Comparison of ENCODE assay signal across 34 mouse cellular contexts in genomic region chr9:108439176-108439575, GRCm38 (mm10). TPM values are rescaled to one million over a fixed set of nuclear protein-coding genes. Genes with fewer than 3 reads are reported as not detected.
DNase-seq lines count a peak whose midpoint lies in the region; ATAC-seq and TF ChIP-seq lines count a peak whose summit lies in the region.
"Had no signal": no experiment of that assay in that cellular context is flagged by ENCODE, and none has a peak within 500 bp of the region (broad histone marks: within the 10 kb centered on the region; RNA-seq: fewer than 3 reads in every experiment).

No protein-coding gene starts in this region.

- H3K27ac ChIP-seq in forebrain, embryonic 16.5 days (ENCODE audit: low read length): no peak overlapping the region
- H3K27ac ChIP-seq in forebrain, embryonic 11.5 days (ENCODE audit: low read depth, low read length): no peak overlapping the region
- no peak overlapping the region for H3K27ac ChIP-seq in testis, adult 2 months (ENCODE audit: control insufficient read depth, insufficient read depth, low read depth, low read length)
- H3K27ac ChIP-seq: gastrocnemius, adult 2 months; hindbrain, embryonic 13.5 days; kidney, postnatal 0 days; limb, embryonic 12.5 days had no signal

- no peaks in the 10 kb centered on the region for H3K27me3 ChIP-seq in forebrain, embryonic 16.5 days (replicated peaks; ENCODE audit: control insufficient read depth, insufficient read depth, low read length)
- H3K27me3 ChIP-seq in forebrain, embryonic 11.5 days (ENCODE audit: control insufficient read depth, insufficient read depth, low read length): no peaks in the 10 kb centered on the region
- H3K27me3 ChIP-seq in testis, adult 2 months (ENCODE audit: control insufficient read depth, insufficient read depth, low read length): no peaks in the 10 kb centered on the region
- H3K27me3 ChIP-seq: hindbrain, embryonic 13.5 days; limb, embryonic 12.5 days had no signal

- H3K4me1 ChIP-seq in forebrain, embryonic 16.5 days (replicated peaks; ENCODE audit: control insufficient read depth, insufficient read depth, low read length): peaks cover 26% of the 10 kb centered on the region
- H3K4me1 ChIP-seq in forebrain, embryonic 11.5 days (replicated peaks; ENCODE audit: control insufficient read depth, insufficient read depth, low read length): no peaks in the 10 kb centered on the region
- H3K4me1 ChIP-seq in testis, adult 2 months (ENCODE audit: control insufficient read depth, insufficient read depth, low read length): no peaks in the 10 kb centered on the region
- H3K4me1 ChIP-seq: limb, embryonic 12.5 days had no signal

- ATAC-seq in forebrain, embryonic 16.5 days: peak; percentile 41
- ATAC-seq in forebrain, embryonic 11.5 days (replicated peaks; ENCODE audit: low FRiP score): no peak
- ATAC-seq: inflammation-experienced regulatory T-cells, adult 6 months had no signal

- no peak overlapping the region for H3K4me3 ChIP-seq in forebrain, embryonic 16.5 days (replicated peaks; ENCODE audit: low read length)
- no peak overlapping the region for H3K4me3 ChIP-seq in forebrain, embryonic 11.5 days (ENCODE audit: low read depth, low read length)
- no peak overlapping the region for H3K4me3 ChIP-seq in testis, adult 2 months (ENCODE audit: control insufficient read depth, low read depth, low read length)
- H3K4me3 ChIP-seq: erythroblast, embryonic 14.5 days; gastrocnemius, adult 2 months; hindbrain, embryonic 13.5 days; limb, embryonic 12.5 days had no signal

- DNase-seq in forebrain, embryonic 11.5 days (ENCODE audit: low spot score): no peak
- DNase-seq in layer of hippocampus, adult 9-11 months: peak; percentile 55
- DNase-seq in layer of hippocampus, postnatal 10 days (ENCODE audit: low spot score in 2 of 2): no peak
- DNase-seq in testis, postnatal 10 days (ENCODE audit: low spot score): no peak
- DNase-seq in kidney, postnatal 36 days: no peak
- DNase-seq: adrenal gland, adult 2 months; cerebellum, adult 2 months; gastrocnemius, adult 2 months; kidney, adult 2 months; liver, postnatal 0 days; lung, postnatal 10 days; right cerebral cortex, postnatal 14 days; thymus, adult 18-20 months; thymus, postnatal 36 days had no signal

- TF ChIP-seq CTCF in testis, adult 2 months (IDR thresholded peaks at IDR 0.05; ENCODE audit: control insufficient read depth, insufficient read depth, insufficient replicate concordance, low read depth, low read length): 0 out of 2 replicates have a peak, but pooled peaks have one; percentile 3

- no peaks in the 10 kb centered on the region for H3K9me3 ChIP-seq in forebrain, embryonic 16.5 days (ENCODE audit: control insufficient read depth, low read length)
- H3K9me3 ChIP-seq in forebrain, embryonic 11.5 days (ENCODE audit: control insufficient read depth, low read length): no peaks in the 10 kb centered on the region
- H3K9me3 ChIP-seq: hindbrain, embryonic 13.5 days; limb, embryonic 12.5 days had no signal

- WGBS in forebrain, embryonic 16.5 days: 72% methylated on average over 6 of the region's 6 CpGs
- WGBS in forebrain, embryonic 11.5 days: 87% methylated on average over 6 of the region's 6 CpGs

- H3K9ac ChIP-seq in forebrain, embryonic 16.5 days (replicated peaks; ENCODE audit: low read depth, low read length): no peak overlapping the region
- no peak overlapping the region for H3K9ac ChIP-seq in forebrain, embryonic 11.5 days (ENCODE audit: low read length)
- H3K9ac ChIP-seq: hindbrain, embryonic 13.5 days; limb, embryonic 12.5 days; liver, postnatal 0 days had no signal

- no peaks in the 10 kb centered on the region for H3K36me3 ChIP-seq in forebrain, embryonic 16.5 days (ENCODE audit: control insufficient read depth, insufficient read depth)
- no peaks in the 10 kb centered on the region for H3K36me3 ChIP-seq in forebrain, embryonic 11.5 days (ENCODE audit: control insufficient read depth, insufficient read depth, low read length)
- H3K36me3 ChIP-seq in testis, adult 2 months (ENCODE audit: control insufficient read depth, insufficient read depth, low read length): no peaks in the 10 kb centered on the region
- H3K36me3 ChIP-seq: hindbrain, embryonic 13.5 days; limb, embryonic 12.5 days had no signal

- no peak for TF ChIP-seq POLR2A in testis, adult 2 months (IDR thresholded peaks at IDR 0.05; ENCODE audit: control insufficient read depth, low read depth, low read length)

- no peak overlapping the region for H3K4me2 ChIP-seq in forebrain, embryonic 16.5 days (ENCODE audit: low read length)
- H3K4me2 ChIP-seq in forebrain, embryonic 11.5 days (ENCODE audit: low read depth, low read length, severe bottlenecking): no peak overlapping the region
- H3K4me2 ChIP-seq: hindbrain, embryonic 13.5 days; limb, embryonic 12.5 days; liver, embryonic 11.5 days; midbrain, embryonic 11.5 days had no signal

RNA-seq across cellular contexts. Expression of gene BC048562, which starts 2.9 kb away (rescaled TPM):
- not detected in 2 replicates for polyA plus RNA-seq in forebrain, embryonic 16.5 days (2015; fragmentation: Nextera tagmentation; extraction: Ambion mirVana)
- not detected in 2 replicates for polyA plus RNA-seq in forebrain, embryonic 11.5 days (2014; fragmentation: Nextera tagmentation; extraction: Ambion mirVana)
- total RNA-seq in layer of hippocampus, postnatal 10 days (2021): not detected
- polyA plus RNA-seq in testis, adult 2 months (2012; rRNA removed): 91.8 and 100 TPM in 2 replicates
- total RNA-seq: adrenal gland, adult 2 months; adrenal gland, postnatal 4 days; common myeloid progenitor, adult 5-6 weeks; gastrocnemius, adult 2 months; gastrocnemius, postnatal 4 days; heart, adult 8-10 months; heart, postnatal 25 days; layer of hippocampus, adult 8-10 months; MEL had no signal
- polyA plus RNA-seq: adrenal gland, adult 2 months; C2C12; cerebellum, adult 2 months; erythroblast, embryonic 14.5 days; frontal cortex, adult 2 months; heart, embryonic 14.5 days; hindbrain, embryonic 13.5 days; inflammation-experienced regulatory T-cells, adult 6 months; kidney, adult 2 months; kidney, postnatal 0 days; limb, embryonic 12.5 days; liver, embryonic 11.5 days; liver, postnatal 0 days; midbrain, embryonic 11.5 days; stomach, embryonic 14.5 days had no signal

RNA-seq across cellular contexts. Expression of gene Ccdc36, which starts 10.9 kb away (rescaled TPM):
- 0.96 and 0.99 TPM in 2 replicates for polyA plus RNA-seq in forebrain, embryonic 16.5 days (2015; fragmentation: Nextera tagmentation; extraction: Ambion mirVana)
- polyA plus RNA-seq in forebrain, embryonic 11.5 days (2014; fragmentation: Nextera tagmentation; extraction: Ambion mirVana): 0.69 and 0.89 TPM in 2 replicates
- under 1 TPM; 0.11 to 0.23 TPM for total RNA-seq in layer of hippocampus, postnatal 10 days (2021)
- polyA plus RNA-seq in testis, adult 2 months (2012; rRNA removed): 5.3 and 5.8 TPM in 2 replicates
- total RNA-seq: adrenal gland, adult 2 months; gastrocnemius, adult 2 months; heart, adult 8-10 months; heart, postnatal 25 days; MEL had no signal
- polyA plus RNA-seq: adrenal gland, adult 2 months; C2C12; erythroblast, embryonic 14.5 days; inflammation-experienced regulatory T-cells, adult 6 months; kidney, adult 2 months had no signal

RNA-seq across cellular contexts. Expression of gene Ccdc71, which starts 21.2 kb away (rescaled TPM):
- 61.4 and 68.7 TPM in 2 replicates for polyA plus RNA-seq in forebrain, embryonic 16.5 days (2015; fragmentation: Nextera tagmentation; extraction: Ambion mirVana)
- polyA plus RNA-seq in forebrain, embryonic 11.5 days (2014; fragmentation: Nextera tagmentation; extraction: Ambion mirVana): 42.5 and 45.2 TPM in 2 replicates
- 10 to 100 TPM; 33.6 to 34.1 TPM for total RNA-seq in layer of hippocampus, postnatal 10 days (2021)
- polyA plus RNA-seq in testis, adult 2 months (2012; rRNA removed): 19.4 and 20.6 TPM in 2 replicates

RNA-seq across cellular contexts. Expression of gene Klhdc8b, which starts 22.2 kb away (rescaled TPM):
- 42.6 and 55.6 TPM in 2 replicates for polyA plus RNA-seq in forebrain, embryonic 16.5 days (2015; fragmentation: Nextera tagmentation; extraction: Ambion mirVana)
- polyA plus RNA-seq in forebrain, embryonic 11.5 days (2014; fragmentation: Nextera tagmentation; extraction: Ambion mirVana): 49.5 and 53.9 TPM in 2 replicates
- 10 to 100 TPM; 20.7 to 22.7 TPM for total RNA-seq in layer of hippocampus, postnatal 10 days (2021)
- 15.2 and 18.7 TPM in 2 replicates for polyA plus RNA-seq in testis, adult 2 months (2012; rRNA removed)

RNA-seq across cellular contexts. Expression of gene Lamb2, which starts 40.4 kb away (rescaled TPM):
- 17.6 and 23.4 TPM in 2 replicates for polyA plus RNA-seq in forebrain, embryonic 16.5 days (2015; fragmentation: Nextera tagmentation; extraction: Ambion mirVana)
- polyA plus RNA-seq in forebrain, embryonic 11.5 days (2014; fragmentation: Nextera tagmentation; extraction: Ambion mirVana): 31.8 and 40.9 TPM in 2 replicates
- total RNA-seq in layer of hippocampus, postnatal 10 days (2021): 10 to 100 TPM; 36.9 to 39.4 TPM
- 23.3 and 24.3 TPM in 2 replicates for polyA plus RNA-seq in testis, adult 2 months (2012; rRNA removed)

Comparison
In these comparisons a context has a peak if more than half of its experiments do, and no peak if none do; other contexts are left out.
1. RNA of gene BC048562, which starts 2.9 kb away (polyA plus RNA-seq): 91.8 to 100 TPM in testis, adult 2 months; not detected in forebrain, embryonic 16.5 days and not detected in forebrain, embryonic 11.5 days; every median in the first group is over 10 times any median in the second.